Mouse (Mus musculus): ENCODE results near the gene Ptn.

Ptn gene

GRCm38 (mm10) chr6:36815992-36816391, 6.0 kb upstream of the Ptn start:
- DNase-seq (ENCODE audit: low spot score in 2 of 2): no peak

DNA sequence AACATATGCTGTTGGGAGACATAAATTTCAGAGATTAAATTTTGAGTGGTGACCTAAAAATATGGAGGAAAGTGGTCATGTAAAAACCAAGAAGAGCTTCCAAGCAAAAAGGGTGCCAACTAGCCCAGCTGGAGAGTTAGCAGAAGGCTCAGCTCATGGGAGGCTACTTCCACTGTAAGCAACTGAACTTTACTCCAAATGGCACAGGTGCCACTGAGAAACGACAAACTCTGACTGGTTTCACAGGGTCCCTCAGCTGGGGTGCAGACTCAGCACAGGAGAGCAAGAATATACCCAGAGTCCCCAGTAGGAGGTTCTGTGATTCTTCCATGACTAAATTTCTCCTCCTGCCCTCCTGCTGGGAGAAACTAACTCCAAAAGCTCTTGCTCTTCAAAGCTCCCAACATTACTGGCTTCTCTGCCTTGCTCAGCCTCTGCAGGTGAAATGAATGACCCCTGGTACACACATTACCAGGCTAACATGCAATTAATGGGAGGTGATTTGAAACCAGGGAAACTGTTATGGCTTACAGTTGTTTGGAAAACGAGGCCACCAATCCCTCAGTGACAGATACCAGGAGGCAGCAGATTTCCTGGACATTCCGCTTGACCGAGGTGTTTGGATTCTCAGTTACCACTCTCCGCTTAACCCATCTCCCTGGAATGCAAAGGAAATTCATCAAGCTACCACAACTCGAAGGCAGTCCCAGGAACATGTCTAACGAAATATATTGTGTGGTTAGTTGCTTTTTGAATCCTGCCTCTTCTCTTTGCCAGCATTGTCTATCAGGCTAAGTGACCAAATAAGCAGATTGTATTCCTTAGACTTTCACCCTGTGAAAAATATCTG, 2.9 kb upstream of the Ptn start:
- no peak for DNase-seq (ENCODE audit: low spot score in 2 of 2)

DNA sequence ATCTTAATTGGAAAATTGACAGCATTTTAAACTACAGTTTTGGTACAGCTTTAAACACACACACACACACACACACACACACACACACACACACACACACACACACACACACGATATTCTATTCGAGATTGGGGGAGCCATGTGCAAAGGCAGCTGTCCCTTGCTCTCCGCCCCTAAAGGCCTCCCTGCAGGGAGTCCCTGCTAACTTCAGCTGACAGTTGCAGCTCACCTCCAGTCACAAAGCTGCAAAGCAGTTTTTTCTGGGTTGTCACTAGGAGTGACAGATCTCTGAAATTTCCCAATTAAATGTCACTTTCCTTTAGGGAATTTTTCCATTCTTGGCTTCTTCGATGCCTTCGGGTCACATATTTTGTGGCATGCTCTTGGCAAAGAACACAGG, 428 bp upstream of the Ptn start:
- DNase-seq (ENCODE audit: low spot score in 2 of 2): no peak

- DNase-seq (ENCODE audit: low spot score in 2 of 2): peak; percentile 69
Measured at GRCm38 (mm10) chr6:36809311-36809726, 701 bp downstream of the Ptn start.

DNA sequence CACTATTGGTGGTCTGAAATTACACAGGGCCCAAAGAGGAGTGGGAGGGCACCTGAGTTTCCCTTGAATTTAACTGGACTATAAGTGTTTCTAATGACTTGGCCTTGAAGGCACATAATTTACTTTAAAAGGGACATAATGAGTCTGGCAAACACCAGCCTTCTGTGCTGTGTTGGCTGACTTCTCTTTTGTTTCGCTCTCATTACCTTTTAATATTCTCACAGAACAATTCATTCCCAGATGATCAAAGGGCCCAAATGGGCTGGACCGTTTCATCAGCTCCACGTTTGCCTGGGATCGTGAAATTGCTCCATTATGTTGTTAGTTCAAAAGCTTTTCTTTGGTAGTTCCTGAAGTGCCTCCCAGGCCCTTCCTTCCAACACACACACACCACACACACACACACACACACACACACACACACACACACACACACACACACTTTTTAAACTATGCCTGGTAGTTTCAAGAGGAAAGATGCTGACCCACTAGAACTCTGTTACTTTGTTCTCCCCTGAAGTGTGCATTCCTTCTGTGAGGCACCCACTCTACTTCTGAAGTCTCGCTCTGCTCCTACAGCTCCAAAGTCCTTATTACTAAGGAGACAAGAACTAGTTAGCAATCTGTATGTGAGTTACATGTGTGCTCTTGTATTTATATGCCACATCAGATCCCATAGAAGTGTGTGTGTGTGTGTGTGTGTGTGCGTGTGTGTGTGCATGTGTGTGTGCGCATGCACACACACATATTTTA, 1.5 kb downstream of the Ptn start:
- DNase-seq (ENCODE audit: low spot score in 2 of 2): no peak

DNA sequence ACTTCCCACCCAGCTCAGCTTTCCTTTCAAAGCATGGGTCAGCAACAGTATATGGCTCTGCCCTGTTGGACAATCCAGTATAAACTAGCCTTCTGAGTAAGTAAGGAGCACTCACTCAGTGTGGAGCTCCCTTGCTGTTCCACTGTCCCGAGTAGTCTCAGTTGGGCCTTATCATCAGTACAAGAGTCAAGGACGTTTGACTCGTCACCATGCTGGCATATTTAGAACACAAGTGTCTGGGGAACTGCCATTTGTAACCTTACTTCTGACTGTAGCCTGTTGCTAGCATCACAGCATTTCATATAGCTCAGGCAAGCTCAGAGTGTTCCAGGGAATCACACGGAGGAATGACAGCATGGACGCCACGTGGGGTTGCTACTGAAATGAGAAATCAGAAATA, 3.1 kb downstream of the Ptn start:
- DNase-seq (ENCODE audit: low spot score in 2 of 2): no peak

GRCm38 (mm10) chr6:36800309-36800946, 9.6 kb downstream of the Ptn start:
- DNase-seq (ENCODE audit: low spot score in 2 of 2): peak in 1 of 2 experiments; percentile 46

DNA sequence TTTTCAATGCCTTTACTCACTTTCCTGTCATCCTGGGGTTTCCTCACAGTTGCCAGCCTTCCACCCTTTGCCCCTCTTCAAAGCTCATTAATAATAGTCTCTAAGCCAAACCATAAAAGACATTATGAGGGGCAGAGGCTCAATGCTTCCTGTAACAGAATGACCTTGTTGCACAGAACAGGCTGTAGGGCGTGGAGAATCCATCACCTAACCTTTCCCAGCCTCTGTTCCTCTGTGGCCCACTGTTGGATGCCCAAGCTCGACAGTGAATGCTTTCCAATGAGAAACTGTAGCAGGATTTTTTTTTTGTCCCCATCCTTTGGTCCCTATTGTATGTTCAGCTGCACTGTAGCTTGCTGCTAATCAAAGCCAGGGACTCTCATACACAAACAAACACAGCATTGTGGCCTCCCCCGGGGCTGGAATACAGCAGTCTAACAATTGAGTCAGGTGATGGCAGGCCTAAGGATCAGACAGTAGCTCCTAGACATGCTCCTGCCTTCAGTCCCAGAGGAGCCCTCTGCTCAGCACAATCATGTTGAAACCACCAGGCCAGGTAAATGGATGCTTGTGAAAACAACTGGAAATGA, 12.9 kb downstream of the Ptn start:
- DNase-seq (ENCODE audit: low spot score in 2 of 2): no peak

GRCm38 (mm10) chr6:36794535-36794934, 15.5 kb downstream of the Ptn start:
- DNase-seq (ENCODE audit: low spot score in 2 of 2): peak in 1 of 2 experiments; percentile 13

DNA sequence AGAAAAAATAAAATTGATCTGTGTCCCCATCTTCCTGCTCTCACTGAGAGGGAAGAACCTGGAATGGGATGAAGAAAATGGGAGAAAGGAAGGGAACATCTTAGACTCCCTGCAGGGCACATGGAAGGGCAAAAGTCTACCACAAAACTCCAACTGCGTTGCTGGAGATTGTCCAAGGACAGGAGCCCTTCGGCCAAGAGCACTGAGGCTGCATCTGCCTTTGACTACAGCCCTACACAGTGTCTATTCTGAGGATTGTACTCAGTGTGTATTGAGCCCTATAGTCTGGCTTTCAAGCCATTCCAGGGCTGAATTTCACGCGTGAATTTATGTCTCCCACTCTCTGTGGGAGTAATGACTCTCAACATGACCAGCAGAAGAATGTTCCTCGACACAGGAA, 16.2 kb downstream of the Ptn start:
- peak in 1 of 2 experiments; percentile 52 for DNase-seq (ENCODE audit: low spot score in 2 of 2)

DNA sequence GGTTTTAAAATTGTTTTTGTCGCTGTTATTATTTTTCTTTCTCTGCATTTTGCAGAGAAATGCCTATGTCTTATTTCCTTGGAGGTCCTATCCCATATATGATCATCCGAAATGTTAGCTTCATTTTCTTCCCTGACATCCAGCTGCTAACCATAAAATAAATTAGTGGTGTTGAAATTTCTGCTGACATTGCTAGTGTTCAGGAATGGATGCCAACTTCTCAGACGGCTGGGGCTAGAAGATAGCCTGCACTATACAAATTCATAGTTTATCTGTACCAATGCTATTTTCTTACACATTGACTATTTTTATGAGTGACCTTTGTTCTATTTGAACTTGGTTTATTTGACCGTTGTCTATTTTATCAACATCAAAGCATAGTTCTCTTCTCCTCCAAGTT, 20.8 kb downstream of the Ptn start:
- DNase-seq (ENCODE audit: low spot score in 2 of 2): peak in 1 of 2 experiments; percentile 10

GRCm38 (mm10) chr6:36788576-36789191, 21.3 kb downstream of the Ptn start:
- DNase-seq (ENCODE audit: low spot score in 2 of 2): peak in 1 of 2 experiments; percentile 27

DNA sequence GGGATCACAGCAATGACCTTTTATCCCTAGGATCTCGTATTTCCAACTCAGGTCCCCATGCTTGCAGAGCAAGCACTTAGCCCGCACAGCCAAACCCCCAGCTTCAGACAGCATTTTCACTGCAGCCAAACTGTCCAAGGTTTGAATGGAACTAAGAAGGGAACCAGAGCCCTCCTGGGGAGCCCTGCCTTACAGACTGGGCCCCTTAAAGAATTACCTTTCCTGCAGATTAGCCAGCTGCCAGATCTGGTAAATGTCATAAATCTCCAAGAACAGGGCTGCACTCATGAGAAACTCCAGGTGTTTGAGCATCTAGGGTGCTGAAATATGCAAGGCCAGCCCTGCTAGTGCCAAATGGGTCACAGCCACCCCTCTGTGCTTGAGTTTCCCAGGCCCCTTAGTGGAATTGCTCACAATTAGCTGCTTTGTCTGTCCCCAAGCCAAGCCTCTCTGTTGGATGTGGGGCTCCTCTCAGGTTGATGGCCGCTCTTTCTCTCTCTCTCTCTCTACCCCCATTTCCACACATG, 25.3 kb downstream of the Ptn start:
- DNase-seq (ENCODE audit: low spot score in 2 of 2): peak; percentile 70 to 81

DNA sequence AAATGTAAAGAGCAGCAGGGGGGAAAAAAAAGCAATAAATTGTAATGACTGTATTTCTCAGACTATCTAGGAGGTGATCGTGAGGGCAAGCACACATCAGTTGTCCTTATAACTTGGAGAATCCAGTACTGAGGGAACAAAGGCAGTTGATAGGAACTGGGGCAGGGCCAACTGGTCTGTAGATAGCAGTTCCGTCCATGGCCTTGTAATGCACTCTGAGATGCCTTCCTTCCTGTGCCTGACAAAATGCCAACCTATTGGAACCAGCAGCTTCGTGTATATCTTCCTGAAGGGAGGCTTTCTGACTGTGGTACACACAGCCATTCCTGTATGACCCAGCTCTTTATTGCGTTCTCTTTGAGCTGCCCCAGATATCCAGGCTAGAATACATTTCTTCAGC, 27.5 kb downstream of the Ptn start:
- peak in 1 of 2 experiments; percentile 30 for DNase-seq (ENCODE audit: low spot score in 2 of 2)

DNA sequence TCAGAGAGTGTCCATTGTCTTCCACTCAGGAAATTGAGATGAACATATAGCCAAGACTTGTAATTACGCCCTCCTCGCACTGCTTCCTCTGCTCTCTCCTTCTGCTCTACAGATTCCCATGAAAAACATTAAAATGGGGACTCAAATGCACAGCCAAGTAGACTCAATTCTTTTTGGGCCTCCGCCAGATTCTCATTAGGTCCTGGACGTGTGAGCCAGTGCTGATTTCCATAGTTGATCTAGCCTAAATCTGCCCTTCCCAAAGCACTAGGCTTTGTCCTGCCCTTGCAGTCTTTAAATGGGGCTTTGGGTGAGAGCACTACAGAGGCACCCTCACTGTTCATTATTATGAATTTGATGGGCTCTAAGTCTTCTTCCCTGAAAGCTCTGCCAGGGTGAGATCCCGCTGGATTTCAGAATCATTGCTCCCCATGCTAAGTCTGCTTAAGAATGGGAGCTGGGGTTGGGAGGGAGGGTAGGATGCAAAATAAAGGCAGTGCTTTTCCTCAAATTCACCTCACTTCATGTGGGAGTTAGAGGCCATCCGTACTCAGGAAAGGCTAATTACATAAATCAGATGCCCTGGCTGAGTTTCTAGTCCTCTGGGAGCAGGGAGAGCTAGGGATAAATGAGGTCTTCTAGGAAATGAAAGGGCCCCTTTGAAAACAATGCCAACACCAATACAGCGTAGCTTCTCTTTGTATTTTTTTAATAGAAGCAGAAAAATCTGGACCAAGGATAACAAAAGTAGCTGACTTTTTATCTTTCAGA, 32.3 kb downstream of the Ptn start:
- DNase-seq (ENCODE audit: low spot score in 2 of 2): peak; percentile 61 to 78

- peak in 1 of 2 experiments; percentile 44 for DNase-seq (ENCODE audit: low spot score in 2 of 2)
Measured at GRCm38 (mm10) chr6:36777039-36777438, 33.0 kb downstream of the Ptn start.

- DNase-seq (ENCODE audit: low spot score in 2 of 2): peak; percentile 45 to 61
Measured at GRCm38 (mm10) chr6:36775647-36776360, 34.2 kb downstream of the Ptn start.

DNA sequence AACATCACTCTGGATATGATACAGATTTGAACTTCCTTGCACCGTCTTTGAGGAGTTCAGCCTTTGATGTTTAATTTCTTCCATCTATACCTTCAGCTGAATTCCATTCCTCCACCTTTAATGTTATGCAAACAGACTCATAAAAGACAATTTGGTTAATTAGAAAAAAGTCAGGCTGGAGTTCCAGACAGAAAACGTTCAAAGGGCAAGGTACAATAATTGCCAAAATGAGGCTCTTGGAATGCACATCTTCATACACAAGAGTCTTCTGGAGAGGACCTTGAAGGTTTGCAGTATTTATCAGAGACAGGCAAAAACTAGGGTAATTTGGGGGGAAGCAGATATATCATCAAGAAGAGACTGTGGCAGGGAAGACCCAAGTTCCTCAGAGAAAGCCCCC, 37.5 kb downstream of the Ptn start:
- no peak for DNase-seq (ENCODE audit: low spot score in 2 of 2)

DNA sequence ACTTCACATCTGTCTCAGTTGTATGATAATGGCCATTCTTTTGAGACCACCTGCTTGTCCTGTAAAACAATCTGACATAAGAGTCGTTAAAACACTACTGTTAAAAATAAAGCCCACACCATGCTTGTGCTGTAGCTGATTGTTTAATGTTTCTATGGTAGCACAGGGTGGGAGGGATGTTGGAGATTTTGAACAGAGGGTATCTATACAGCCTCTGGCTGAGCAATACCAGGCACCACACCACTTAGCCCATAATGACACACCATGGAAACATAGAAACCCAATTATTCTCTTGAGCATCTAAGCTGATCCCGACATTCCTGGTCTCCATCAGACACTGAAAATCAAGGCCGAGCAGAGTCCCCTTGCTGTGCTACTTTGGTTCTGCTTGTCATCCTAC, 41.0 kb downstream of the Ptn start:
- DNase-seq (ENCODE audit: low spot score in 2 of 2): no peak

DNA sequence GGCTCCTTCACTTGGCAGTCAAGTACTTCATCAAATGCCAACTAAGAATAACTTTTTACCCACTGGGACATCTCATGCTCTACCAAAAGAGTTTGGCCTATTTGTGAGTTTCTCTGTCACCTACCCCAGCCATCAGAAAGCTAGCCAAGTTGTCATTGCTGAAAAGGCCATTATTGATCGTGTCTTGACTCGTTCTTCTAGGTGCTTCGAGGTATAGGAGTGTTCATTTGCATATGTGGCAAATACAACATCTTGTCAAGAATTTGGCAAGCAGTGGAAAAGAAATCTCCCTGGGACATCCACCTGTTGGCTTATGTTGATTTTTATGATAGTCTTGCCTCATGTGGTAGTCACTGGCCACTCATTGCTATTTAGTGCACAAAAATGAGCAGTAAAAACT, 43.1 kb downstream of the Ptn start:
- DNase-seq (ENCODE audit: low spot score in 2 of 2): no peak

Data from right cerebral cortex, postnatal 10 days (tissue).